Mouse (Mus musculus) lung, postnatal 0 days (tissue): ENCODE data around the gene Sytl2.

Experiments used
- CTCF ChIP-seq: IDR thresholded peaks from 2 replicates; pipeline ENCODE4 v1.5.1; 2016; ENCODE audit warnings: antibody characterized with exemption, mild to moderate bottlenecking
- EP300 ChIP-seq: IDR thresholded peaks from 2 replicates; pipeline ENCODE4 v1.6.1; 2016; ENCODE audit warnings: antibody characterized with exemption, mild to moderate bottlenecking, control low read depth

DNA sequence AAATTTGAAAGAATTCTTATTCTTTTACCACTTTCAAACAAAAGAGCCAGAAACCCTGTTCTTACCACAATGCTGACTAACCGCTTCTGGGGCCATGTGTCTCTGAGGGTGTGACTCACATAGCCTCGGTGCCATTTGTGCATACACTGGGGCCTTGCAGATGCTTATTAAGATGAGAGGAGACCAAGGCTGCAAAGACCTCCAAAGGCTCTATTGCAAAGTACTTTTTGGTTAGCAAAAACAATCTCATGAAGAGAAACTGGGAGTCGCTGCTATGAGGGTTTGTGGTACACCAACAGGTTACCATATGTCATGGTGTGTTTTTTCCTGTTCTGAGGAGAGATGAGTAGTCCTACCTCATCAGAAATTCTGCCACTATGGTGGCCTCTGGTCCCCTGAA lies 53.4 kb downstream of the Sytl2 start:
- TF ChIP-seq CTCF (no peak), EP300 (no peak)
